12 mouse cellular contexts compared by ENCODE assay signal in the genomic region with DNA sequence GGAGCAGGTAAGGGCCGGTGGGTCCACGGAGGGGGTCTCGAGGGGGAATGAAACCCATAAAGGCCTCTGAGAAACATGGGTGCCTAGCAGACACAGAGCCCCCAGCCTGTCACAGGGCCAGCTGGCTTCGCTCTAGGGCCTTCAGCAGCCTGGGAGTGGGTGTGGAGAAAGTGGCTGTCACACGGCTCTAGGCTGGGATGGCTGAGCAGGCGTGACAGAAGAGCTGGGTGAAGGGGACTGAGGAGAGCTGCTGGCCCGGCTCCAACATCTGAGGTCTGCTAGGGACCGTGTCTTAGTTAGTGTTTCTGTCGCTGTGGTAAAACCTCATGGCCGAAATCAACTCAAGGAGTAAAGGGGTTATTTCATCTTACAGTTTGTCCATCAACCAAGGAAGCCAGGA. TPM values are rescaled to one million over a fixed set of nuclear protein-coding genes. Genes with fewer than 3 reads are reported as not detected.
DNase-seq lines count a peak whose midpoint lies in the region; ATAC-seq lines count a peak whose summit lies in the region.
"Had no signal": no experiment of that assay in that cellular context is flagged by ENCODE, and none has a peak within 500 bp of the region (broad histone marks: within the 10 kb centered on the region; RNA-seq: fewer than 3 reads in every experiment).

No protein-coding gene starts in this region.

- H3K27me3 ChIP-seq in kidney, embryonic 16.5 days (ENCODE audit: insufficient read depth, low read length) = peaks cover 12% of the 10 kb centered on the region; the same call in 1 of the 2 replicates
- H3K27me3 ChIP-seq in embryonic facial prominence, embryonic 15.5 days = peaks cover 5% of the 10 kb centered on the region; the same call in 1 of the 2 replicates
- no peaks in the 10 kb centered on the region for H3K27me3 ChIP-seq in midbrain, embryonic 15.5 days (replicated peaks)

- peak; percentile 80 for ATAC-seq in kidney, embryonic 16.5 days (ENCODE audit: low FRiP score, low TSS enrichment)
- no peak for ATAC-seq in embryonic facial prominence, embryonic 15.5 days (ENCODE audit: insufficient number of reproducible peaks, low FRiP score, low TSS enrichment, low read depth)
- peak; percentile 43; the same call in 1 of the 2 replicates for ATAC-seq in midbrain, embryonic 15.5 days (replicated peaks)

- no peaks in the 10 kb centered on the region for H3K36me3 ChIP-seq in kidney, embryonic 16.5 days (ENCODE audit: insufficient read depth, low read length)
- no peaks in the 10 kb centered on the region for H3K36me3 ChIP-seq in embryonic facial prominence, embryonic 15.5 days
- H3K36me3 ChIP-seq in midbrain, embryonic 15.5 days (replicated peaks) = no peaks in the 10 kb centered on the region
- H3K36me3 ChIP-seq: G1E; limb, embryonic 13.5 days had no signal

- no peak overlapping the region for H3K4me3 ChIP-seq in kidney, embryonic 16.5 days (ENCODE audit: low read length)
- H3K4me3 ChIP-seq in embryonic facial prominence, embryonic 15.5 days (replicated peaks) = no peak overlapping the region
- H3K4me3 ChIP-seq in midbrain, embryonic 15.5 days = no peak overlapping the region
- H3K4me3 ChIP-seq: embryonic facial prominence, embryonic 13.5 days; limb, embryonic 13.5 days; myocyte had no signal

- no peaks in the 10 kb centered on the region for H3K9me3 ChIP-seq in kidney, embryonic 16.5 days (ENCODE audit: low read length)
- H3K9me3 ChIP-seq in embryonic facial prominence, embryonic 15.5 days (replicated peaks) = no peaks in the 10 kb centered on the region
- no peaks in the 10 kb centered on the region for H3K9me3 ChIP-seq in midbrain, embryonic 15.5 days
- H3K9me3 ChIP-seq: embryonic facial prominence, embryonic 13.5 days; G1E; limb, embryonic 13.5 days had no signal

- H3K27ac ChIP-seq in kidney, embryonic 16.5 days (ENCODE audit: low read length) = peak overlapping the region; percentile 70
- 0 out of 2 replicates have a peak overlapping the region, but pooled peaks have one; percentile 7 for H3K27ac ChIP-seq in embryonic facial prominence, embryonic 15.5 days (replicated peaks)
- peak overlapping the region; percentile 45; the same call in 1 of the 2 replicates for H3K27ac ChIP-seq in midbrain, embryonic 15.5 days
- H3K27ac ChIP-seq: embryonic facial prominence, embryonic 13.5 days; limb, embryonic 13.5 days had no signal

- DNase-seq in kidney, adult 11 months = no peak
- peak; percentile 78 for DNase-seq in brain, adult 2 months (ENCODE audit: low read depth, low spot score)
- DNase-seq in T-cell, adult 2 months (ENCODE audit: low spot score) = no peak
- no peak for DNase-seq in gastrocnemius, adult 8-10 months (ENCODE audit: low spot score in 2 of 2)
- DNase-seq: adrenal gland, postnatal 14 days had no signal

- 41% methylated on average over 10 of the region's 10 CpGs for WGBS in kidney, embryonic 16.5 days
- 58% methylated on average over 10 of the region's 10 CpGs for WGBS in embryonic facial prominence, embryonic 15.5 days
- 73% methylated on average over 10 of the region's 10 CpGs for WGBS in midbrain, embryonic 15.5 days

- no peak overlapping the region; the same call in 1 of the 2 replicates for H3K9ac ChIP-seq in kidney, embryonic 16.5 days (replicated peaks; ENCODE audit: low read length)
- no peak overlapping the region for H3K9ac ChIP-seq in embryonic facial prominence, embryonic 15.5 days
- H3K9ac ChIP-seq in midbrain, embryonic 15.5 days = no peak overlapping the region
- H3K9ac ChIP-seq: embryonic facial prominence, embryonic 13.5 days; limb, embryonic 13.5 days had no signal

- no peak overlapping the region for H3K4me2 ChIP-seq in kidney, embryonic 16.5 days (replicated peaks; ENCODE audit: low read depth, low read length)
- no peak overlapping the region for H3K4me2 ChIP-seq in embryonic facial prominence, embryonic 15.5 days (replicated peaks)
- no peak overlapping the region for H3K4me2 ChIP-seq in midbrain, embryonic 15.5 days
- H3K4me2 ChIP-seq: embryonic facial prominence, embryonic 13.5 days; limb, embryonic 13.5 days had no signal

- peaks cover 17% of the 10 kb centered on the region for H3K4me1 ChIP-seq in kidney, embryonic 16.5 days (ENCODE audit: insufficient read depth, low read length)
- H3K4me1 ChIP-seq in embryonic facial prominence, embryonic 15.5 days = peaks cover 24% of the 10 kb centered on the region
- peaks cover 21% of the 10 kb centered on the region for H3K4me1 ChIP-seq in midbrain, embryonic 15.5 days

RNA-seq across cellular contexts. Expression of a gene that starts 17.5 kb away (rescaled TPM):
- 1.7 and 3.2 TPM in 2 replicates for polyA plus RNA-seq in kidney, embryonic 16.5 days (2015; fragmentation: Nextera tagmentation; extraction: Ambion mirVana)
- polyA plus RNA-seq in embryonic facial prominence, embryonic 15.5 days (2015; fragmentation: Nextera tagmentation; extraction: Ambion mirVana) = 7.0 and 7.1 TPM in 2 replicates
- polyA plus RNA-seq in midbrain, embryonic 15.5 days (2015; fragmentation: Nextera tagmentation; extraction: Ambion mirVana) = 19.4 and 23.6 TPM in 2 replicates
- 1 to 10 TPM in 2 of 4 experiments, under 1 TPM in 2; 0.29 to 2.3 (median 1.1) TPM for total RNA-seq in gastrocnemius, adult 8-10 months (2022)
- polyA plus RNA-seq: G1E had no signal

RNA-seq across cellular contexts. Expression of a gene that starts 45.5 kb away (rescaled TPM):
- polyA plus RNA-seq in kidney, embryonic 16.5 days (2015; fragmentation: Nextera tagmentation; extraction: Ambion mirVana) = 41.2 and 48.8 TPM in 2 replicates
- polyA plus RNA-seq in embryonic facial prominence, embryonic 15.5 days (2015; fragmentation: Nextera tagmentation; extraction: Ambion mirVana) = 183 and 190 TPM in 2 replicates
- 7.8 and 12.9 TPM in 2 replicates for polyA plus RNA-seq in midbrain, embryonic 15.5 days (2015; fragmentation: Nextera tagmentation; extraction: Ambion mirVana)
- 1 to 10 TPM; 1.6 to 4.1 (median 2.3) TPM for total RNA-seq in gastrocnemius, adult 8-10 months (2022)
- total RNA-seq: G1E had no signal
- polyA plus RNA-seq: G1E had no signal

Comparison
In these comparisons a context has a peak if more than half of its experiments do, and no peak if none do; other contexts are left out.
1. H3K27ac ChIP-seq: peak in every context shown above with its lines; median percentile 70 in kidney, embryonic 16.5 days; 45 in midbrain, embryonic 15.5 days; 7 in embryonic facial prominence, embryonic 15.5 days.